Mouse (Mus musculus): ENCODE measurements at regions not wholly inside any gene's neighbourhood (a gene's known extent, or its start where the extent isn't known, plus 50 kb on each side); places are given as distances from the start of the nearest gene placed in this dataset.

DNA sequence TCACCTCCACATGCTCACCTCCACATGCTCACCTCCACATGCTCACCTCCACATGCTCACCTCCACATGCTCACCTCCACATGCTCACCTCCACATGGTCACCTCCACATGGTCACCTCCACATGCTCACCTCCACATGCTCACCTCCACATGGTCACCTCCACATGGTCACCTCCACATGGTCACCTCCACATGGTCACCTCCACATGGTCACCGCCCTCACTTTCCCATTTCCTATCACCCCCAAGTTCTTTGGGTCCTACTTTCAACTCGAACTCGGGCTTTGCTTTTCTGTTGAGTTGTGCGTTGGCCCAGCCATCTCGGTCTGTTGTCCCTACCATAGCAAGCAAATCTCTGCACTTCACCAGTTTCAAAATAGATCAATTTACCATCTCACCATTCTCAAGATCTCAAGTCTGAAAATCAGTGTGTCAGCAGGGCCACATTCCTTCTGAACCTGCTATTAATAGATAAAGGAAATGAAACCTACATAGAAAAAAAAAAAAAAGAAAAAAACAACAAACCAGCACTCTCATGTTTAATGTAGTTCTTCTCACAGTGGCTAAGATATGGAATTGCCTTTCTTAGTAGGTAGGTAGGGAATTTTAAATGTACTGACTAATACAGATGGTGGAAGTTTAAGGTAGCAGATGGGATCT lies 724.0 kb upstream of the 4930452B06Rik start:
- in situ Hi-C loops (cut with MboI; ENCODE audit: unreplicated experiment in 2 of 2), result loop anchor here (5.0 to 25.0 kb wide), 3 partner anchors 1372 to 1922 kb away; no protein-coding TSS in a partner anchor

- in situ Hi-C loops (cut with MboI; ENCODE audit: unreplicated experiment in 2 of 2), result loop anchor here in 1 of 2 experiments (25.0 kb wide), 1 partner anchor 1373 kb away; no protein-coding TSS in a partner anchor
Measured at GRCm38 (mm10) chr14:9389180-9389579, 723.1 kb upstream of the 4930452B06Rik start.

Measured in v-Abl transformed pro-B cells (cell line).